Mouse (Mus musculus) forebrain, embryonic 15.5 days (tissue): Measurements from ENCODE around the gene Dkkl1. TPM values are rescaled to one million over a fixed set of nuclear protein-coding genes. Genes with fewer than 3 reads are reported as not detected.
A peak's percentile ranks its signal among the peaks of the same experiment; 100 is the strongest.

Source experiments
- ATAC-seq: fragments of 200-750 bp; cut with Nextera tagmentation; replicated peaks from 2 replicates; pipeline ENCODE4 v1.8.0; 2017; ENCODE audit warnings: mild to moderate bottlenecking, moderate TSS enrichment, moderate library complexity
- H3K27ac ChIP-seq: fragments of 300-500 bp; sonication (generic); replicated peaks from 2 replicates; pipeline ENCODE4 v1.5.1; 2015; ENCODE audit warnings: mild to moderate bottlenecking, inconsistent platforms
- H3K27me3 ChIP-seq: fragments of 300-500 bp; sonication (generic); 2 replicates; pipeline ENCODE4 v1.6.1; 2015; ENCODE audit warnings: inconsistent platforms
- H3K36me3 ChIP-seq: fragments of 300-500 bp; sonication (generic); 2 replicates; pipeline ENCODE4 v1.6.1; 2015; ENCODE audit warnings: mild to moderate bottlenecking, inconsistent platforms
- H3K4me1 ChIP-seq: fragments of 300-500 bp; sonication (generic); 2 replicates; pipeline ENCODE4 v1.6.1; 2015; ENCODE audit warnings: inconsistent platforms
- H3K4me2 ChIP-seq: fragments of 300-500 bp; sonication (generic); replicated peaks from 2 replicates; pipeline ENCODE4 v1.6.1; 2015; ENCODE audit warnings: mild to moderate bottlenecking, inconsistent platforms
- H3K4me3 ChIP-seq: fragments of 300-500 bp; sonication (generic); 2 replicates; pipeline ENCODE4 v1.5.1; 2015; ENCODE audit warnings: mild to moderate bottlenecking, inconsistent platforms
- H3K9ac ChIP-seq: fragments of 300-500 bp; sonication (generic); replicated peaks from 2 replicates; pipeline ENCODE4 v1.6.1; 2015; ENCODE audit warnings: mild to moderate bottlenecking, inconsistent platforms
- H3K9me3 ChIP-seq: fragments of 300-500 bp; sonication (generic); 2 replicates; pipeline ENCODE4 v1.6.1; 2016; ENCODE audit warnings: inconsistent platforms
- WGBS: fragments of 180-500 bp; shearing (Covaris S2); methylation state at CpG from one replicate; pipeline ENCODE4 v1.1.7; 2015; ENCODE audit warnings: mixed read lengths; 5-methylcytosine and 5-hydroxymethylcytosine counted together
- polyA plus RNA-seq: library from polyadenylated mRNA; unstranded; fragments of >200 nt; fragmentation: Nextera tagmentation; extraction: Ambion mirVana; gene quantifications from 2 replicates; pipeline ENCODE4 v1.2.1, GENCODE M21; 2015

The Dkkl1 gene
- polyA plus RNA-seq, 1 experiment from 2014 or later = 1.4 TPM

GRCm38 (mm10) chr7:45235656-45236180 is 23.8 kb upstream of the Dkkl1 start:
- WGBS = 33% methylated on average over 17 of the region's 17 CpGs

GRCm38 (mm10) chr7:45234922-45235571 is 23.1 kb upstream of the Dkkl1 start:
- ATAC-seq = peak; percentile 80
- H3K27me3 ChIP-seq = no peaks in the 10 kb centered on the region

More at GRCm38 (mm10) chr7:45235656-45236180, 23.8 kb upstream of the Dkkl1 start:
- H3K9me3 ChIP-seq = no peaks in the 10 kb centered on the region
- peak overlapping the region; percentile 46 for H3K27ac ChIP-seq
- H3K4me3 ChIP-seq = peak overlapping the region; percentile 5; the same call in 1 of the 2 replicates
- no peak for ATAC-seq
- peaks cover 3% of the 10 kb centered on the region; the same call in 1 of the 2 replicates for H3K36me3 ChIP-seq
- no peaks in the 10 kb centered on the region for H3K27me3 ChIP-seq
- H3K4me1 ChIP-seq = peaks cover 27% of the 10 kb centered on the region
- H3K9ac ChIP-seq = 0 out of 2 replicates have a peak overlapping the region, but pooled peaks have one; percentile 14
- H3K4me2 ChIP-seq = peak overlapping the region; percentile 35

GRCm38 (mm10) chr7:45234333-45234841 is 22.4 kb upstream of the Dkkl1 start:
- H3K4me1 ChIP-seq = peaks cover 25% of the 10 kb centered on the region
- no peaks in the 10 kb centered on the region for H3K9me3 ChIP-seq
- H3K27ac ChIP-seq = peak overlapping the region; percentile 81
- ATAC-seq = peak; percentile 15; the same call in 1 of the 2 replicates
- peak overlapping the region; percentile 5 for H3K4me3 ChIP-seq
- peaks cover 3% of the 10 kb centered on the region; the same call in 1 of the 2 replicates for H3K36me3 ChIP-seq
- H3K4me2 ChIP-seq = peak overlapping the region; percentile 35
- 0 out of 2 replicates have a peak overlapping the region, but pooled peaks have one; percentile 5 for H3K9ac ChIP-seq
- H3K27me3 ChIP-seq = no peaks in the 10 kb centered on the region
- WGBS = 8% methylated on average over 29 of the region's 29 CpGs

More at GRCm38 (mm10) chr7:45234922-45235571, 23.1 kb upstream of the Dkkl1 start:
- Histone ChIP-seq H3K4me1 (peaks cover 25% of the 10 kb centered on the region), H3K4me3 (peak overlapping the region; percentile 5), H3K4me2 (peak overlapping the region; percentile 35), H3K36me3 (peaks cover 3% of the 10 kb centered on the region; the same call in 1 of the 2 replicates), H3K9me3 (no peaks in the 10 kb centered on the region), H3K27ac (peak overlapping the region; percentile 46), H3K9ac (0 out of 2 replicates have a peak overlapping the region, but pooled peaks have one; percentile 14)
- WGBS = 6% methylated on average over 21 of the region's 21 CpGs

- Histone ChIP-seq H3K4me1 (peaks cover 25% of the 10 kb centered on the region), H3K4me2 (peak overlapping the region; percentile 35), H3K9ac (0 out of 2 replicates have a peak overlapping the region, but pooled peaks have one; percentile 5), H3K27ac (peak overlapping the region; percentile 81), H3K36me3 (peaks cover 6% of the 10 kb centered on the region), H3K9me3 (no peaks in the 10 kb centered on the region), H3K27me3 (no peaks in the 10 kb centered on the region), H3K4me3 (peak overlapping the region; percentile 5; the same call in 1 of the 2 replicates)
- 24% methylated on average over 20 of the region's 20 CpGs for WGBS
- ATAC-seq = peak; percentile 35; the same call in 1 of the 2 replicates
Observed at GRCm38 (mm10) chr7:45233580-45234332, 21.8 kb upstream of the Dkkl1 start.

GRCm38 (mm10) chr7:45232716-45233465 is 20.9 kb upstream of the Dkkl1 start:
- H3K4me2 ChIP-seq = no peak overlapping the region
- H3K9me3 ChIP-seq = no peaks in the 10 kb centered on the region
- ATAC-seq = no peak
- H3K4me3 ChIP-seq = no peak overlapping the region
- H3K27me3 ChIP-seq = no peaks in the 10 kb centered on the region
- peak overlapping the region; percentile 81 for H3K27ac ChIP-seq
- H3K9ac ChIP-seq = no peak overlapping the region
- 67% methylated on average over 13 of the region's 13 CpGs for WGBS
- H3K4me1 ChIP-seq = peaks cover 25% of the 10 kb centered on the region
- H3K36me3 ChIP-seq = peaks cover 14% of the 10 kb centered on the region

GRCm38 (mm10) chr7:45231941-45232340 is 20.0 kb upstream of the Dkkl1 start:
- WGBS = 90% methylated on average over 11 of the region's 11 CpGs
- H3K9ac ChIP-seq = no peak overlapping the region
- no peaks in the 10 kb centered on the region for H3K27me3 ChIP-seq
- H3K9me3 ChIP-seq = no peaks in the 10 kb centered on the region
- no peak overlapping the region for H3K27ac ChIP-seq
- peaks cover 25% of the 10 kb centered on the region for H3K4me1 ChIP-seq
- ATAC-seq = no peak
- H3K4me2 ChIP-seq = no peak overlapping the region
- no peak overlapping the region for H3K4me3 ChIP-seq
- peaks cover 14% of the 10 kb centered on the region for H3K36me3 ChIP-seq

- peaks cover 22% of the 10 kb centered on the region for H3K36me3 ChIP-seq
- ATAC-seq = no peak
- H3K4me1 ChIP-seq = peaks cover 25% of the 10 kb centered on the region
- H3K27ac ChIP-seq = no peak overlapping the region
- H3K4me3 ChIP-seq = no peak overlapping the region
- 82% methylated on average over 12 of the region's 12 CpGs for WGBS
- H3K27me3 ChIP-seq = no peaks in the 10 kb centered on the region
- H3K9ac ChIP-seq = no peak overlapping the region
- no peaks in the 10 kb centered on the region for H3K9me3 ChIP-seq
- H3K4me2 ChIP-seq = no peak overlapping the region
Observed at GRCm38 (mm10) chr7:45231192-45231591, 19.2 kb upstream of the Dkkl1 start.

GRCm38 (mm10) chr7:45229459-45230203 is 17.7 kb upstream of the Dkkl1 start:
- H3K27ac ChIP-seq = no peak overlapping the region
- H3K27me3 ChIP-seq = no peaks in the 10 kb centered on the region
- peaks cover 19% of the 10 kb centered on the region for H3K4me1 ChIP-seq
- H3K4me2 ChIP-seq = no peak overlapping the region
- 89% methylated on average over 7 of the region's 7 CpGs for WGBS
- ATAC-seq = no peak
- no peak overlapping the region for H3K4me3 ChIP-seq
- no peaks in the 10 kb centered on the region for H3K9me3 ChIP-seq
- no peak overlapping the region for H3K9ac ChIP-seq
- H3K36me3 ChIP-seq = peaks cover 23% of the 10 kb centered on the region

GRCm38 (mm10) chr7:45229046-45229445 is 17.1 kb upstream of the Dkkl1 start:
- no peak overlapping the region for H3K9ac ChIP-seq
- WGBS = 94% methylated on average over 8 of the region's 8 CpGs
- ATAC-seq = no peak
- H3K4me3 ChIP-seq = no peak overlapping the region
- H3K4me1 ChIP-seq = peaks cover 13% of the 10 kb centered on the region
- no peak overlapping the region for H3K4me2 ChIP-seq
- H3K27ac ChIP-seq = no peak overlapping the region
- no peaks in the 10 kb centered on the region for H3K27me3 ChIP-seq
- no peaks in the 10 kb centered on the region for H3K9me3 ChIP-seq
- peaks cover 25% of the 10 kb centered on the region for H3K36me3 ChIP-seq

- Histone ChIP-seq H3K27me3 (no peaks in the 10 kb centered on the region), H3K9me3 (no peaks in the 10 kb centered on the region), H3K9ac (no peak overlapping the region), H3K4me3 (no peak overlapping the region), H3K4me2 (no peak overlapping the region), H3K36me3 (peaks cover 28% of the 10 kb centered on the region), H3K4me1 (peaks cover 8% of the 10 kb centered on the region), H3K27ac (no peak overlapping the region)
- no peak for ATAC-seq
- WGBS = 96% methylated on average over 18 of the region's 18 CpGs
Observed at GRCm38 (mm10) chr7:45228548-45228947, 16.6 kb upstream of the Dkkl1 start.

- H3K27me3 ChIP-seq = no peaks in the 10 kb centered on the region
- H3K4me2 ChIP-seq = no peak overlapping the region
- no peak overlapping the region for H3K4me3 ChIP-seq
- no peaks in the 10 kb centered on the region for H3K4me1 ChIP-seq
- peaks cover 26% of the 10 kb centered on the region for H3K36me3 ChIP-seq
- no peak overlapping the region for H3K9ac ChIP-seq
- no peaks in the 10 kb centered on the region for H3K9me3 ChIP-seq
- 97% methylated on average over 5 of the region's 5 CpGs for WGBS
- no peak for ATAC-seq
- H3K27ac ChIP-seq = no peak overlapping the region
Observed at GRCm38 (mm10) chr7:45226421-45226820, 14.5 kb upstream of the Dkkl1 start.
